Mouse (Mus musculus) myocyte (in vitro differentiated cells): Measurements from ENCODE around the gene Clstn3. TPM values are rescaled to one million over a fixed set of nuclear protein-coding genes. Genes with fewer than 3 reads are reported as not detected.
"Not testable (repeated sequence)": the region's sequence is repeated elsewhere in the genome, so short reads cannot be mapped to it uniquely, and the experiment has no call there.

ENCODE experiments used
- H3K27me3 ChIP-seq: one replicate; pipeline ENCODE4 v1.6.1; 2011; ENCODE audit not compliant: control insufficient read depth, insufficient read depth, insufficient read length
- H3K36me3 ChIP-seq: one replicate; pipeline ENCODE4 v1.6.1; 2011; ENCODE audit not compliant: control insufficient read depth, insufficient read depth
- H3K4me2 ChIP-seq: one replicate; pipeline ENCODE4 v1.6.1; 2011; ENCODE audit warnings: low read depth, control low read depth
- H3K4me3 ChIP-seq: one replicate; pipeline ENCODE4 v1.5.1; 2011; ENCODE audit warnings: mild to moderate bottlenecking, control low read depth, moderate library complexity
- H3K79me2 ChIP-seq: one replicate; pipeline ENCODE4 v1.6.1; 2011; ENCODE audit not compliant: control insufficient read depth, insufficient read depth
- H3ac ChIP-seq: one replicate; pipeline ENCODE4 v1.6.1; 2011; ENCODE audit not compliant: control insufficient read depth, insufficient read length
- CEBPB ChIP-seq: IDR thresholded peaks from 2 replicates; pipeline ENCODE4 v1.6.1; 2011; ENCODE audit warnings: mild to moderate bottlenecking, moderate library complexity; ENCODE audit not compliant: poor library complexity, insufficient read depth, severe bottlenecking
- E2F4 ChIP-seq: IDR thresholded peaks from one replicate; pipeline ENCODE4 v1.6.1; 2011; ENCODE audit warnings: mild to moderate bottlenecking, control low read depth, moderate library complexity; ENCODE audit not compliant: insufficient read depth
- MAX ChIP-seq: IDR thresholded peaks from one replicate; pipeline ENCODE4 v1.6.1; 2011; ENCODE audit warnings: low read depth, mild to moderate bottlenecking, control low read depth
- MYOD1 ChIP-seq, 3 experiments: IDR thresholded peaks; one replicate each; pipeline ENCODE4 v1.6.1; 2011; ENCODE audit warnings: control low read depth in 2 of 3, low read depth in 2 of 3, mild to moderate bottlenecking in 2 of 3, moderate library complexity in 1 of 3; ENCODE audit not compliant: insufficient read length in 2 of 3, control insufficient read depth in 1 of 3
- MYOG ChIP-seq, 3 experiments: IDR thresholded peaks; one replicate each; pipeline ENCODE4 v1.6.1; 2011; ENCODE audit warnings: control low read depth in 2 of 3, low read depth in 2 of 3, mild to moderate bottlenecking in 2 of 3; ENCODE audit not compliant: insufficient read length in 2 of 3, control insufficient read depth in 1 of 3, insufficient read depth in 1 of 3
- POLR2A ChIP-seq: IDR thresholded peaks from one replicate; pipeline ENCODE4 v1.6.1; 2011; ENCODE audit warnings: low read depth, mild to moderate bottlenecking, control low read depth, moderate library complexity; ENCODE audit not compliant: insufficient read length
- POLR2AphosphoS2 ChIP-seq: IDR thresholded peaks from one replicate; pipeline ENCODE4 v1.6.1; 2011; ENCODE audit warnings: low read depth, control low read depth; ENCODE audit not compliant: insufficient read length
- REST ChIP-seq: IDR thresholded peaks from one replicate; pipeline ENCODE4 v1.6.1; 2011; ENCODE audit warnings: mild to moderate bottlenecking, control low read depth, moderate library complexity; ENCODE audit not compliant: insufficient read depth, insufficient read length
- SRF ChIP-seq: IDR thresholded peaks from one replicate; pipeline ENCODE4 v1.6.1; 2011; ENCODE audit warnings: low read depth; ENCODE audit not compliant: control insufficient read depth, insufficient read length
- TCF12 ChIP-seq: IDR thresholded peaks from one replicate; pipeline ENCODE4 v1.6.1; 2011; ENCODE audit warnings: mild to moderate bottlenecking, control low read depth; ENCODE audit not compliant: poor library complexity, insufficient read depth, severe bottlenecking
- TCF3 ChIP-seq: IDR thresholded peaks from one replicate; pipeline ENCODE4 v1.6.1; 2011; ENCODE audit warnings: low read depth, control low read depth; ENCODE audit not compliant: insufficient read length
- USF1 ChIP-seq: IDR thresholded peaks from one replicate; pipeline ENCODE4 v1.6.1; 2011; ENCODE audit warnings: low read depth, mild to moderate bottlenecking, control low read depth, moderate library complexity
- polyA plus RNA-seq: library from polyadenylated mRNA; unstranded; fragments of >200 nt; fragmentation: generic; extraction: Trizol; gene quantifications from one replicate; pipeline ENCODE4 v1.2.1, GENCODE M21; 2012; ENCODE audit warnings: missing spikeins

Gene Clstn3
- polyA plus RNA-seq, 1 experiment, result 2.2 TPM

GRCm38 (mm10) chr6:124407180-124407579 lies 57.4 kb downstream of the Clstn3 start:
- H3ac ChIP-seq, result no peak overlapping the region
- peaks cover 24% of the 10 kb centered on the region for H3K36me3 ChIP-seq
- H3K4me2 ChIP-seq, result no peak overlapping the region
- H3K79me2 ChIP-seq, result peaks cover 15% of the 10 kb centered on the region
- H3K4me3 ChIP-seq, result no peak overlapping the region
- TF ChIP-seq POLR2A (no peak), MAX (no peak), MYOD1 (IDR thresholded peaks at IDR 0.05; ENCODE audit: control insufficient read depth in 1 of 3, insufficient read length in 2 of 3, low read depth in 2 of 3) (no peak), MYOG (IDR thresholded peaks at IDR 0.05; ENCODE audit: control insufficient read depth in 1 of 3, insufficient read depth in 1 of 3, insufficient read length in 2 of 3, low read depth in 2 of 3) (no peak), USF1 (no peak), SRF (no peak), REST (no peak), TCF3 (no peak), TCF12 (no peak), POLR2AphosphoS2 (no peak), CEBPB (no peak)
- no peaks in the 10 kb centered on the region for H3K27me3 ChIP-seq

- no peak overlapping the region for H3K4me2 ChIP-seq
- H3K79me2 ChIP-seq, result peaks cover 12% of the 10 kb centered on the region
- TF ChIP-seq POLR2AphosphoS2 (no peak), MYOG (IDR thresholded peaks at IDR 0.05; ENCODE audit: control insufficient read depth in 1 of 3, insufficient read depth in 1 of 3, insufficient read length in 2 of 3, low read depth in 2 of 3) (no peak), SRF (no peak), MYOD1 (IDR thresholded peaks at IDR 0.05; ENCODE audit: control insufficient read depth in 1 of 3, insufficient read length in 2 of 3, low read depth in 2 of 3) (no peak), POLR2A (no peak), REST (no peak), CEBPB (no peak), E2F4 (no peak), USF1 (no peak), TCF3 (no peak), MAX (no peak), TCF12 (no peak)
- H3K27me3 ChIP-seq, result no peaks in the 10 kb centered on the region
- H3K36me3 ChIP-seq, result peaks cover 29% of the 10 kb centered on the region
- no peak overlapping the region for H3K4me3 ChIP-seq
- H3ac ChIP-seq, result no peak overlapping the region
Measured at GRCm38 (mm10) chr6:124406326-124406725, 58.3 kb downstream of the Clstn3 start.

- Histone ChIP-seq H3K36me3 (peaks cover 51% of the 10 kb centered on the region), H3ac (no peak overlapping the region), H3K4me3 (no peak overlapping the region), H3K79me2 (no peaks in the 10 kb centered on the region), H3K27me3 (no peaks in the 10 kb centered on the region), H3K4me2 (no peak overlapping the region)
- TF ChIP-seq SRF, result no peak
Measured at GRCm38 (mm10) chr6:124399738-124400137, 64.9 kb downstream of the Clstn3 start.

DNA sequence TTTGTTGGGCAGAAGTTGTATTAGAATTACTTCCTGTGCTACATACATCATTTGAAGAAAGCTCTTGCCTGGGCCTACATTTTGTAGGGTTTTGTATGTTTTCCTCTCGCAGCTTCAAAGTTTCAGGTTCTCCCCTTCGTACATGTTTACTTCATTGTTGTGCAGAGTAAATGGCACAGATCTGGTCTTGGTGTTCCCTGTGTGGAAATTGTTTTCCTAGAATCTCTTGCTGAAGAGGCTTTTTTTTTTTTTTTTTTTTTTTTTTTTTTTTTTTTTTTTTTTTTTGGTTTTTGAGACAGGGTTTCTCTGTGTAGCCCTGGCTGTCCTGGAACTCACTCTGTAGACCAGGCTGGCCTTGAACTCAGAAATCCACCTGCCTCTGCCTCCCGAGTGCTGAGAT lies 69.6 kb downstream of the Clstn3 start:
- H3ac ChIP-seq, result not testable (repeated sequence)
- H3K36me3 ChIP-seq, result peaks cover 25% of the 10 kb centered on the region

More for the DNA sequence above, 69.6 kb downstream of the Clstn3 start:
- not testable (repeated sequence) for H3K4me3 ChIP-seq, H3K27me3 ChIP-seq, H3K79me2 ChIP-seq, H3K4me2 ChIP-seq

Other genes starting within 250 kb of the Clstn3 start
- not detected for gene Vmn2r27, start 232.9 kb downstream of the Clstn3 start, polyA plus RNA-seq
- 0.24 TPM for gene Cd163, start 160.1 kb downstream of the Clstn3 start, polyA plus RNA-seq
- gene Pex5, start 49.7 kb downstream of the Clstn3 start, polyA plus RNA-seq, result 33.4 TPM
- gene C1rl, start 28.3 kb upstream of the Clstn3 start, polyA plus RNA-seq, result 1.2 TPM
- gene C1ra, start 47.6 kb upstream of the Clstn3 start, polyA plus RNA-seq, result 1.9 TPM
- 0.24 TPM for gene C1s1, start 77.6 kb upstream of the Clstn3 start, polyA plus RNA-seq
- 0.14 TPM for gene C1rb, start 105.5 kb upstream of the Clstn3 start, polyA plus RNA-seq
- gene C1s2, start 171.3 kb upstream of the Clstn3 start, polyA plus RNA-seq, result 0.07 TPM
- 138 TPM for gene Lpcat3, start 198.2 kb upstream of the Clstn3 start, polyA plus RNA-seq
- gene Emg1, start 247.4 kb upstream of the Clstn3 start, polyA plus RNA-seq, result 103 TPM
- 339 TPM for gene Phb2, start 247.5 kb upstream of the Clstn3 start, polyA plus RNA-seq